16 mouse cellular contexts compared by ENCODE assay signal in genomic region chr10:5807683-5808082, GRCm38 (mm10). TPM values are rescaled to one million over a fixed set of nuclear protein-coding genes. Genes with fewer than 3 reads are reported as not detected.
DNase-seq lines count a peak whose midpoint lies in the region; ATAC-seq lines count a peak whose summit lies in the region.
"Had no signal": no experiment of that assay in that cellular context is flagged by ENCODE, and none has a peak within 500 bp of the region (broad histone marks: within the 10 kb centered on the region; RNA-seq: fewer than 3 reads in every experiment).

No protein-coding gene starts in this region.

- DNase-seq in heart, embryonic 10.5 days (ENCODE audit: low spot score) = no peak
- DNase-seq in liver, embryonic 13.5 days = no peak
- DNase-seq in liver = no peak
- DNase-seq in urinary bladder, postnatal 25 days (ENCODE audit: low spot score) = no peak
- no peak for DNase-seq in layer of hippocampus, postnatal 14 days (ENCODE audit: low spot score in 2 of 2)
- DNase-seq: cerebellum, adult 18-20 months; kidney, postnatal 10 days; layer of hippocampus, adult 9-11 months; right cerebral cortex, postnatal 4 days; thymus, postnatal 14 days had no signal

- peaks cover 6% of the 10 kb centered on the region for H3K36me3 ChIP-seq in heart, embryonic 11.5 days (ENCODE audit: control insufficient read depth, insufficient read depth, low read length)
- peaks cover 15% of the 10 kb centered on the region for H3K36me3 ChIP-seq in heart, embryonic 10.5 days
- H3K36me3 ChIP-seq in liver, embryonic 13.5 days = peaks cover 24% of the 10 kb centered on the region
- H3K36me3 ChIP-seq in intestine, embryonic 15.5 days = peaks cover 8% of the 10 kb centered on the region
- H3K36me3 ChIP-seq in stomach, embryonic 14.5 days (ENCODE audit: control insufficient read depth, insufficient read depth, low read length) = peaks cover 12% of the 10 kb centered on the region

- H3K4me1 ChIP-seq in heart, embryonic 11.5 days (ENCODE audit: control insufficient read depth, insufficient read depth, low read length) = peaks cover 4% of the 10 kb centered on the region
- H3K4me1 ChIP-seq in heart, embryonic 10.5 days = peaks cover 4% of the 10 kb centered on the region
- H3K4me1 ChIP-seq in liver, embryonic 13.5 days (replicated peaks) = peaks cover 34% of the 10 kb centered on the region
- H3K4me1 ChIP-seq in intestine, embryonic 15.5 days (replicated peaks) = peaks cover 3% of the 10 kb centered on the region
- peaks cover 2% of the 10 kb centered on the region for H3K4me1 ChIP-seq in stomach, embryonic 14.5 days (ENCODE audit: control insufficient read depth, insufficient read depth, low read length)

- H3K9ac ChIP-seq in heart, embryonic 11.5 days (ENCODE audit: low read depth, low read length) = no peak overlapping the region
- peak overlapping the region; percentile 78 for H3K9ac ChIP-seq in liver, embryonic 13.5 days
- no peak overlapping the region for H3K9ac ChIP-seq in intestine, embryonic 15.5 days
- no peak overlapping the region for H3K9ac ChIP-seq in stomach, embryonic 14.5 days (replicated peaks; ENCODE audit: low read depth, low read length)
- H3K9ac ChIP-seq: forebrain, embryonic 13.5 days; hindbrain, embryonic 15.5 days; limb, embryonic 15.5 days had no signal

- no peaks in the 10 kb centered on the region for H3K27me3 ChIP-seq in heart, embryonic 11.5 days (ENCODE audit: control insufficient read depth, insufficient read depth, low read length)
- no peaks in the 10 kb centered on the region for H3K27me3 ChIP-seq in heart, embryonic 10.5 days (ENCODE audit: insufficient read depth, poor library complexity, severe bottlenecking)
- H3K27me3 ChIP-seq in liver, embryonic 13.5 days = no peaks in the 10 kb centered on the region
- no peaks in the 10 kb centered on the region for H3K27me3 ChIP-seq in intestine, embryonic 15.5 days (replicated peaks)
- H3K27me3 ChIP-seq in stomach, embryonic 14.5 days (ENCODE audit: control insufficient read depth, insufficient read depth, low read length) = no peaks in the 10 kb centered on the region
- H3K27me3 ChIP-seq: forebrain, embryonic 13.5 days; hindbrain, embryonic 15.5 days; limb, embryonic 15.5 days had no signal

- WGBS in heart, embryonic 11.5 days (ENCODE audit: insufficient replicate concordance) = 61% methylated on average over 2 of the region's 2 CpGs
- WGBS in heart, embryonic 10.5 days = 80% methylated on average over 2 of the region's 2 CpGs
- 32% methylated on average over 2 of the region's 2 CpGs for WGBS in liver, embryonic 13.5 days (ENCODE audit: insufficient replicate concordance)
- 58% methylated on average over 2 of the region's 2 CpGs for WGBS in intestine, embryonic 15.5 days
- 61% methylated on average over 2 of the region's 2 CpGs for WGBS in stomach, embryonic 14.5 days

- no peak overlapping the region for H3K4me2 ChIP-seq in heart, embryonic 11.5 days
- no peak overlapping the region for H3K4me2 ChIP-seq in liver, embryonic 13.5 days
- H3K4me2 ChIP-seq in intestine, embryonic 15.5 days (replicated peaks) = no peak overlapping the region
- H3K4me2 ChIP-seq in stomach, embryonic 14.5 days (replicated peaks; ENCODE audit: low read depth, low read length) = no peak overlapping the region
- H3K4me2 ChIP-seq: forebrain, embryonic 13.5 days; hindbrain, embryonic 15.5 days; limb, embryonic 15.5 days had no signal

- ATAC-seq in heart, embryonic 11.5 days (replicated peaks; ENCODE audit: insufficient number of reproducible peaks, low FRiP score, low TSS enrichment) = no peak
- no peak for ATAC-seq in liver, embryonic 13.5 days (ENCODE audit: low read depth)
- ATAC-seq in intestine, embryonic 15.5 days = no peak
- no peak for ATAC-seq in stomach, embryonic 14.5 days (ENCODE audit: insufficient number of reproducible peaks, insufficient read depth, low FRiP score, low read depth)
- ATAC-seq: forebrain, embryonic 13.5 days had no signal

- H3K9me3 ChIP-seq in heart, embryonic 11.5 days (replicated peaks; ENCODE audit: control insufficient read depth, low read length) = no peaks in the 10 kb centered on the region
- no peaks in the 10 kb centered on the region for H3K9me3 ChIP-seq in heart, embryonic 10.5 days
- no peaks in the 10 kb centered on the region for H3K9me3 ChIP-seq in liver, embryonic 13.5 days (replicated peaks)
- H3K9me3 ChIP-seq in intestine, embryonic 15.5 days = no peaks in the 10 kb centered on the region
- H3K9me3 ChIP-seq in stomach, embryonic 14.5 days (ENCODE audit: control insufficient read depth, low read depth, low read length) = no peaks in the 10 kb centered on the region
- H3K9me3 ChIP-seq: forebrain, embryonic 13.5 days; hindbrain, embryonic 15.5 days; limb, embryonic 15.5 days had no signal

- no peak overlapping the region for H3K4me3 ChIP-seq in heart, embryonic 11.5 days (ENCODE audit: low read depth, low read length)
- no peak overlapping the region for H3K4me3 ChIP-seq in heart, embryonic 10.5 days
- no peak overlapping the region for H3K4me3 ChIP-seq in liver, embryonic 13.5 days (replicated peaks)
- no peak overlapping the region for H3K4me3 ChIP-seq in intestine, embryonic 15.5 days (replicated peaks)
- H3K4me3 ChIP-seq in stomach, embryonic 14.5 days (ENCODE audit: low read depth, low read length) = no peak overlapping the region
- H3K4me3 ChIP-seq: forebrain, embryonic 13.5 days; hindbrain, embryonic 15.5 days; limb, embryonic 15.5 days had no signal

- H3K27ac ChIP-seq in heart, embryonic 11.5 days (ENCODE audit: low read depth, low read length) = 0 out of 2 replicates have a peak overlapping the region, but pooled peaks have one; percentile 16
- H3K27ac ChIP-seq in heart, embryonic 10.5 days = no peak overlapping the region
- peak overlapping the region; percentile 87 for H3K27ac ChIP-seq in liver, embryonic 13.5 days
- H3K27ac ChIP-seq in intestine, embryonic 15.5 days = peak overlapping the region; percentile 61
- peak overlapping the region; percentile 48; the same call in 1 of the 2 replicates for H3K27ac ChIP-seq in stomach, embryonic 14.5 days (ENCODE audit: low read length)
- H3K27ac ChIP-seq: forebrain, embryonic 13.5 days; hindbrain, embryonic 15.5 days; limb, embryonic 15.5 days had no signal

RNA-seq across cellular contexts. Expression of gene Fbxo5, which starts 2.3 kb away (rescaled TPM):
- polyA plus RNA-seq in heart, embryonic 11.5 days (2014; fragmentation: Nextera tagmentation; extraction: Ambion mirVana) = 57.2 and 59.2 TPM in 2 replicates
- 60.9 and 80.3 TPM in 2 replicates for polyA plus RNA-seq in heart, embryonic 10.5 days (2016; fragmentation: Nextera tagmentation; extraction: Ambion mirVana)
- polyA plus RNA-seq in liver, embryonic 13.5 days (2015; fragmentation: Nextera tagmentation; extraction: Ambion mirVana) = 88.6 and 107 TPM in 2 replicates
- 53.9 and 58.7 TPM in 2 replicates for polyA plus RNA-seq in intestine, embryonic 15.5 days (2015; fragmentation: Nextera tagmentation; extraction: Ambion mirVana)
- polyA plus RNA-seq in stomach, embryonic 14.5 days (2014; fragmentation: Nextera tagmentation; extraction: Ambion mirVana) = 70.7 and 74.8 TPM in 2 replicates
- 1 to 10 TPM; 1.4 to 1.7 TPM for total RNA-seq in layer of hippocampus, postnatal 14 days (2021)

RNA-seq across cellular contexts. Expression of gene Mtrf1l, which starts 16.0 kb away (rescaled TPM):
- 12.6 and 16.2 TPM in 2 replicates for polyA plus RNA-seq in heart, embryonic 11.5 days (2014; fragmentation: Nextera tagmentation; extraction: Ambion mirVana)
- 9.5 and 13.5 TPM in 2 replicates for polyA plus RNA-seq in heart, embryonic 10.5 days (2016; fragmentation: Nextera tagmentation; extraction: Ambion mirVana)
- polyA plus RNA-seq in liver, embryonic 13.5 days (2015; fragmentation: Nextera tagmentation; extraction: Ambion mirVana) = 7.1 and 7.4 TPM in 2 replicates
- polyA plus RNA-seq in intestine, embryonic 15.5 days (2015; fragmentation: Nextera tagmentation; extraction: Ambion mirVana) = 14.7 and 18.1 TPM in 2 replicates
- polyA plus RNA-seq in stomach, embryonic 14.5 days (2014; fragmentation: Nextera tagmentation; extraction: Ambion mirVana) = 22.1 and 23.3 TPM in 2 replicates
- total RNA-seq in layer of hippocampus, postnatal 14 days (2021) = 1 to 10 TPM; 8.7 to 9.8 TPM
